Mouse (Mus musculus) midbrain, postnatal 0 days (tissue): ENCODE results near the gene Olfr667. TPM values are rescaled to one million over a fixed set of nuclear protein-coding genes. Genes with fewer than 3 reads are reported as not detected.
"Not testable (repeated sequence)": the region's sequence is repeated elsewhere in the genome, so short reads cannot be mapped to it uniquely, and the experiment has no call there.

Experiments used
- ATAC-seq: fragments of 200-750 bp; cut with Nextera tagmentation; 2 replicates; pipeline ENCODE4 v1.8.0; 2017; ENCODE audit warnings: moderate number of reproducible peaks, mild to moderate bottlenecking, moderate TSS enrichment, moderate library complexity; ENCODE audit not compliant: low FRiP score
- DNase-seq: peaks from one replicate; pipeline ENCODE4 v3.0.0-alpha.2; 2015; ENCODE audit warnings: low spot score
- H3K27ac ChIP-seq: fragments of 300-500 bp; sonication (generic); 2 replicates; pipeline ENCODE4 v1.5.1; 2014; ENCODE audit warnings: low read depth, mild to moderate bottlenecking, low read length, mixed read lengths
- H3K27me3 ChIP-seq: fragments of 300-500 bp; sonication (generic); 2 replicates; pipeline ENCODE4 v1.6.1; 2014; ENCODE audit warnings: low read length, control low read depth, mixed read lengths; ENCODE audit not compliant: insufficient read depth
- H3K36me3 ChIP-seq: fragments of 300-500 bp; sonication (generic); 2 replicates; pipeline ENCODE4 v1.6.1; 2014; ENCODE audit warnings: low read length, control low read depth, mixed read lengths; ENCODE audit not compliant: insufficient read depth
- H3K4me1 ChIP-seq: fragments of 300-500 bp; sonication (generic); 2 replicates; pipeline ENCODE4 v1.6.1; 2014; ENCODE audit warnings: mild to moderate bottlenecking, control low read depth, antibody characterized with exemption, low read length, mixed read lengths; ENCODE audit not compliant: insufficient read depth
- H3K4me2 ChIP-seq: fragments of 300-500 bp; sonication (generic); 2 replicates; pipeline ENCODE4 v1.6.1; 2014; ENCODE audit warnings: low read depth, mild to moderate bottlenecking, low read length, mixed read lengths; ENCODE audit not compliant: poor library complexity, severe bottlenecking
- H3K4me3 ChIP-seq: fragments of 300-500 bp; sonication (generic); 2 replicates; pipeline ENCODE4 v1.5.1; 2014; ENCODE audit warnings: low read depth, mild to moderate bottlenecking, low read length, moderate library complexity
- H3K9ac ChIP-seq: fragments of 300-500 bp; sonication (generic); replicated peaks from 2 replicates; pipeline ENCODE4 v1.6.1; 2014; ENCODE audit warnings: mild to moderate bottlenecking, low read length, moderate library complexity, mixed read lengths; ENCODE audit not compliant: poor library complexity, severe bottlenecking
- H3K9me3 ChIP-seq: fragments of 300-500 bp; sonication (generic); 2 replicates; pipeline ENCODE4 v1.6.1; 2016; ENCODE audit warnings: low read length, control low read depth
- CTCF ChIP-seq: IDR thresholded peaks from 2 replicates; pipeline ENCODE4 v1.5.1; 2016; ENCODE audit warnings: antibody characterized with exemption, mild to moderate bottlenecking
- WGBS: fragments of 180-500 bp; shearing (Covaris S2); extraction: QIAGEN DNeasy Blood & Tissue Kit; methylation state at CpG from one replicate; pipeline ENCODE4 v1.1.7; 2014; 5-methylcytosine and 5-hydroxymethylcytosine counted together
- polyA plus RNA-seq: library from polyadenylated mRNA; unstranded; fragments of >200 nt; fragmentation: Nextera tagmentation; extraction: Ambion mirVana; gene quantifications from 2 replicates; pipeline ENCODE4 v1.2.1, GENCODE M21; 2015
- total RNA-seq: library from RNA; depleted of rRNA; stranded (reverse); fragments of >200 nt; gene quantifications from 2 replicates; pipeline ENCODE4 v1.2.3, GENCODE M21; 2014; rRNA removed

The Olfr667 gene
- not detected in 2 replicates for total RNA-seq
- polyA plus RNA-seq: not detected in 2 replicates

DNA sequence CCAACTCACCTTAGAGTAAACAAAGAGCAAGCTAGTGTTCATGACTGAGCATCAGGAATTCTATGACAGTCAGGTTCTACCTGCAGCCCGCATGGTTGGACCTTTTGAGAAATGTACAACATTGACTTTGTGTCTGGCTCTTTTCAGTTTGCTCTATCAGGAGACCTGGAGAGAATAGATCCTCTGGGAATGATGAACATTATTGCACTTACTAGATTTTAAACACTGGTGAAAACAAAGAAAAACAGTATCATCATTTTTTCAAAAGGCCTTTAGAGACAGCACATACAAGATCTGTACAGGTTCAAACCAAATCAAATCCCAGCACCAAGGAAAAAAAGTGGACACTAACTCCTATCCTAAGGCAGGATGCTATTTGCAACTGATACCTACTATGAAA, at the start of gene Olfr667:
Gene Olfr667 (minus strand): TSS at position 101 of the 400 bp plus-strand sequence.
- H3K4me1 ChIP-seq: no peaks in the 10 kb centered on the region
- no peaks in the 10 kb centered on the region for H3K36me3 ChIP-seq
- no peak for TF ChIP-seq CTCF
- no peak within 1 kb of the TSS for H3K27ac ChIP-seq
- no peaks in the 10 kb centered on the region for H3K27me3 ChIP-seq
- ATAC-seq: no peak
- 91% methylated on average over 1 of the region's 1 CpGs for WGBS
- H3K9ac ChIP-seq: no peak within 1 kb of the TSS
- H3K4me2 ChIP-seq: no peak within 1 kb of the TSS
- no peak for DNase-seq
- H3K4me3 ChIP-seq: no peak within 1 kb of the TSS
- no peaks in the 10 kb centered on the region for H3K9me3 ChIP-seq

GRCm38 (mm10) chr7:104962520-104962919, 41.2 kb upstream of the Olfr667 start, which contains the start of gene Olfr670:
Gene Olfr670 (minus strand): TSS chr7:104962620.
- no peak for TF ChIP-seq CTCF
- 52% methylated on average over 1 of the region's 1 CpGs for WGBS
- Histone ChIP-seq H3K27me3 (no peaks in the 10 kb centered on the region), H3K4me3 (no peak within 1 kb of the TSS), H3K36me3 (no peaks in the 10 kb centered on the region), H3K27ac (no peak within 1 kb of the TSS), H3K4me2 (no peak within 1 kb of the TSS), H3K9me3 (no peaks in the 10 kb centered on the region), H3K9ac (no peak within 1 kb of the TSS), H3K4me1 (no peaks in the 10 kb centered on the region)
- DNase-seq: no peak
- ATAC-seq: no peak

GRCm38 (mm10) chr7:104950234-104950633, 29.0 kb upstream of the Olfr667 start:
- not testable (repeated sequence) for H3K36me3 ChIP-seq, H3K9me3 ChIP-seq, DNase-seq, H3K27me3 ChIP-seq, H3K4me2 ChIP-seq, H3K9ac ChIP-seq, H3K4me1 ChIP-seq, H3K4me3 ChIP-seq, H3K27ac ChIP-seq, ATAC-seq
- 94% methylated on average over 16 of the region's 16 CpGs for WGBS

GRCm38 (mm10) chr7:104933940-104934339, 12.7 kb upstream of the Olfr667 start, which contains the start of gene Olfr669:
Gene Olfr669 (plus strand): TSS chr7:104934240.
- no peaks in the 10 kb centered on the region for H3K4me1 ChIP-seq
- TF ChIP-seq CTCF: no peak
- H3K27me3 ChIP-seq: no peaks in the 10 kb centered on the region
- ATAC-seq (no peak), DNase-seq (no peak)
- 89% methylated on average over 1 of the region's 1 CpGs for WGBS
- H3K36me3 ChIP-seq: no peaks in the 10 kb centered on the region
- H3K9me3 ChIP-seq: no peaks in the 10 kb centered on the region
- no peak within 1 kb of the TSS for H3K9ac ChIP-seq
- no peak within 1 kb of the TSS for H3K4me3 ChIP-seq
- no peak within 1 kb of the TSS for H3K4me2 ChIP-seq
- H3K27ac ChIP-seq: no peak within 1 kb of the TSS

DNA sequence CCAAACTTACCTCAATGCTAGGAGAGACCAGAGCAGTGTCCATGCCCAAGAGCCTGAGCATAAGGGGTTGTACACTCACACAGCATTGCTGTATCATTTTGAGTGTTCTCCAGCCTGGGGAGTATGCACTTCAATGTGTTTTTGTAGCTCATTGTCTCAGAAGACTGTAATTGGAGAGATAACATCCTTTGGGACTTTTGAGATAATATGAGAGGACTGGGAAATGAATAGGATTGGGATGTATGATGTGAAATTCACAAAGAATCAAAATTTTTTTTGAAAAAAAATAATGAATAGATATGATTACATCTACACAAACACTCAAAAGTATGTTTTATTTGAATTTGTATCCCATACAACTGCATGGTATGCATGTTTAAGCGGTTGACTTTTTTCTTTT, 6.7 kb upstream of the Olfr667 start, which contains the start of gene Olfr668:
Gene Olfr668 (minus strand): TSS at position 101 of the 400 bp plus-strand sequence.
- H3K9ac ChIP-seq: no peak within 1 kb of the TSS
- H3K27me3 ChIP-seq: no peaks in the 10 kb centered on the region
- no peaks in the 10 kb centered on the region for H3K4me1 ChIP-seq
- no peak within 1 kb of the TSS for H3K4me3 ChIP-seq
- H3K27ac ChIP-seq: no peak within 1 kb of the TSS
- no peaks in the 10 kb centered on the region for H3K36me3 ChIP-seq
- WGBS: 77% methylated on average over 1 of the region's 1 CpGs
- no peak for DNase-seq
- H3K9me3 ChIP-seq: no peaks in the 10 kb centered on the region
- H3K4me2 ChIP-seq: no peak within 1 kb of the TSS
- no peak for ATAC-seq
- no peak for TF ChIP-seq CTCF

GRCm38 (mm10) chr7:104895852-104896251, 25.4 kb downstream of the Olfr667 start, which contains the start of gene Olfr666:
Gene Olfr666 (minus strand): TSS chr7:104895952.
- WGBS: 86% methylated on average over 2 of the region's 2 CpGs
- DNase-seq: no peak
- Histone ChIP-seq H3K36me3 (no peaks in the 10 kb centered on the region), H3K27me3 (no peaks in the 10 kb centered on the region), H3K9ac (no peak within 1 kb of the TSS), H3K9me3 (no peaks in the 10 kb centered on the region), H3K27ac (no peak within 1 kb of the TSS), H3K4me1 (no peaks in the 10 kb centered on the region), H3K4me2 (no peak within 1 kb of the TSS), H3K4me3 (no peak within 1 kb of the TSS)
- TF ChIP-seq CTCF: no peak
- no peak for ATAC-seq
